Mouse (Mus musculus): ENCODE results near the gene Rabepk. TPM values are rescaled to one million over a fixed set of nuclear protein-coding genes. Genes with fewer than 3 reads are reported as not detected.
"Not testable (repeated sequence)": the region's sequence is repeated elsewhere in the genome, so short reads cannot be mapped to it uniquely, and the experiment has no call there.

Rabepk gene
- total RNA-seq (2015; ENCODE audit: low replicate concordance) = 1.2 and 7.1 TPM in 2 replicates
- 10.1 and 10.2 TPM in 2 replicates for total RNA-seq (2017; ENCODE audit: low replicate concordance)

DNA sequence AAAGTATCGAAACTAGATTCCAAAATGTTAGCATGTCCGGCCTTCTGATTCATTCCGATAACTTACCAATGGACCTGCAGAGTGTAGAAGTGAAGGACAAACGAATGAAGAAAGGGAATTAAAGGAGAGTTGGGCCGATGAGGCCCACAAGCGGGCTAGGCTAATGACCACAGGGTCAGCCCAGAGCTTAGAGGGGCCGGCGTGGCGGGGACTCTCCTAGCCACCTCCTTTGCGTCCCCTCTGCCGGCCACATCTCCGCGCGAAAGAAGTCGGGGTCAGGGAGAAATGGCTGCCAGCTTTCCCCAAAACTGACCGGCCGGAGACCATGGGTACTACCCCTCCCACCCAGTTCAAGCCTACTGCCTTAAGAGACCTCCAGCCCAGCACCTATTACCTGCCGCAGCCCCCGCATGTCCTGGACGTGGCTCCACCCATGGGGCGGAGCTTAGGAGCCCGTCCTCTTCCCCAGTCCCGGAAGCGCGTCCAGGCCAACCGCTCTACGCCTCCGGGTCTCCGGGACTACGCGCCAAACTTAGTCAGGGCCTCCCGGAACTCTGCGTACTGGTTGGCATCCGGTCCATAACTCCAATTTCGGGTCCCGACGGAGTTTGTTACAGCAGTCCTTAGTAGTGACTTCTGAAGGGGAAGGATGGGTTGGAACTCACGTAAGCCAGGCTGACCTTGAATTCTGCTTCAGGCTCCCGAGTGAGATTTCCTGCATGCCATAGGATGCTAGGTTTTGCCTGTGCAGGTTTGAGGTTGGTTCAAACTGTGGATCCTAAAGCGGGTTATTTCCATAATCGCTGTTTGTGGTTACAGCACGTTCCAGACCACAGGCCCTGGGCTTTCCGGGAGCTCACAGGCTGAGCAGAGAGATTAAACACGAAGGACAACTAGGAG is at the start of gene Rabepk:
TSS of gene Rabepk (minus strand) at position 556 of the 900 bp plus-strand sequence.
- ATAC-seq (replicated peaks; ENCODE audit: low FRiP score, poor library complexity, severe bottlenecking) = peak; percentile 72

GRCm38 (mm10) chr2:34847702-34848101 is 48.0 kb upstream of the Rabepk start:
- no peak for ATAC-seq (replicated peaks; ENCODE audit: low FRiP score, poor library complexity, severe bottlenecking)

GRCm38 (mm10) chr2:34843211-34843939 is 43.7 kb upstream of the Rabepk start:
- ATAC-seq (replicated peaks; ENCODE audit: low FRiP score, poor library complexity, severe bottlenecking) = no peak

DNA sequence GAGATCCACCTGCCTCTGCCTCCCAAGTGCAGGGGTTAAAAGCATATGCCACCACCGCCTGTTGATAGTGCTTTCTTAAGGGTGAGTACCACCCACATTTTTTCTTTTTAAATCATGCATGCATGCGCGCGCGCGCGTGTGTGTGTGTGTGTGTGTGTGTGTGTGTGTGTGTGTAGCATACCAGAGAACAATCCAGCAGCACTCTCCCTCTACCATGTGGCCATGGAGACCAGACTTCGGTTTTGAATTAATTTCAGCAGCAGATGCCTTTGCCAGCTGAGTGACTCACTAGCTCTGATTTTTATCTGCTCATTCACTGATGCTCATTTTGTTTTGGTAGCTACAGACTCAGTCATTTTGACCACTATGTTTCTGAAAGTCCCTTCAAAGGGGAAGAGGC is 42.0 kb upstream of the Rabepk start:
- no peak for ATAC-seq (replicated peaks; ENCODE audit: low FRiP score, poor library complexity, severe bottlenecking)

GRCm38 (mm10) chr2:34840143-34840542 is 40.4 kb upstream of the Rabepk start:
- not testable (repeated sequence) for ATAC-seq (replicated peaks; ENCODE audit: low FRiP score, poor library complexity, severe bottlenecking)

GRCm38 (mm10) chr2:34835669-34836068 is 36.0 kb upstream of the Rabepk start:
- ATAC-seq (replicated peaks; ENCODE audit: low FRiP score, poor library complexity, severe bottlenecking) = no peak

- ATAC-seq (replicated peaks; ENCODE audit: low FRiP score, poor library complexity, severe bottlenecking) = no peak
Observed at GRCm38 (mm10) chr2:34833624-34834023, 33.9 kb upstream of the Rabepk start.

DNA sequence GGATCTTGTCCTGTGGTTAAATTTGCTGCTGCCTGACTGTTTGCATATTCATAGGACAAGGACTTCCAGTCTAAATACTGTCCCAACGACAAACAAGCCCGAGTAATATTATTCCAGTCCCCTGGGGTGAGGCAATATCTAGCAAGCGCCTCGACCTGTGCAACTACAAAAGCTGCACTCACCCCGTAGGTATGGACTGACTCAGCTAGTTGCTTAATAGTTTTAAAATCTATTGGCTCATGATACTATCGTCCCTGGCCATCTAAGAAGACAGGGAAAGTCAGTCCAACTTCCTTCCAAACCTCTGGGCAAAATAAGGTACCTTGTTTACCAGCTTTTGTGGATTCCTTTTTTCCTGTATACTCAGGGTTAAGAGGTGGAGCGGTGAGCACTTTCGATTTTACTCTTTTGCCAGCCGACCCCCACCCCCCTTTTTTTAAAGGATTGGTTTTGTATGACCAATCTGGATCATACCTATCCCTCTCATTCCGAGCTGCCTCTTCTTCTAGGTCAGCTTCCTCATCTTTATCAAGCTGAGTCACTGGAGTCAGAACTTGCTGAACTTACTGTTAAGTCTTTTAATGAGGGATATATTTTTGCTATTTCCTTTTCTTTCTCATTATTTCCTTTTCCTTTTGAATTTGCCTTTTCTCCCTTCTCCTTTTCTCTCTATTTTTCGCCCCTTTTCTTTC is 33.2 kb upstream of the Rabepk start, which contains the start of gene Gm34653:
TSS of gene Gm34653 (plus strand) at position 242 of the 692 bp plus-strand sequence.
- ATAC-seq (replicated peaks; ENCODE audit: low FRiP score, poor library complexity, severe bottlenecking) = not testable (repeated sequence)

DNA sequence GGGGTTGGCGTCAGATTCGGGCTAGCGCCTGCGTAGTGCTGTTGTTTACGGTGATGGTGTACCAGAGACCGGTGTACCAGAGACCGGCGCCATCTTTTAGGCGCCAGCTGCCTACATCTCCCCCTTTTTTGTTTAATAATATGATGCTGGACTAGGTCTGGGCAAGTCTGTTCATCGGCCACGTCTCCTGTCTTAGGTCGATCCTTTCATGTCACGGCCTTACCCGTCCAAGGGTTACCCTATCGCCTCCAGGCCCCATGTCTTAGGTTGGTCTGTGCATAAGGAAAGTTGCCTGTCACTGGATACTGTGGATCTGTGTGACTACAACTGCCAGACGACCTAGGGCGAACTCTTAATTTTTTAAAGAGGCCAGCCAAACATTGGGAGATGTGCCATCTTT is 30.4 kb upstream of the Rabepk start:
- ATAC-seq (replicated peaks; ENCODE audit: low FRiP score, poor library complexity, severe bottlenecking) = not testable (repeated sequence)

DNA sequence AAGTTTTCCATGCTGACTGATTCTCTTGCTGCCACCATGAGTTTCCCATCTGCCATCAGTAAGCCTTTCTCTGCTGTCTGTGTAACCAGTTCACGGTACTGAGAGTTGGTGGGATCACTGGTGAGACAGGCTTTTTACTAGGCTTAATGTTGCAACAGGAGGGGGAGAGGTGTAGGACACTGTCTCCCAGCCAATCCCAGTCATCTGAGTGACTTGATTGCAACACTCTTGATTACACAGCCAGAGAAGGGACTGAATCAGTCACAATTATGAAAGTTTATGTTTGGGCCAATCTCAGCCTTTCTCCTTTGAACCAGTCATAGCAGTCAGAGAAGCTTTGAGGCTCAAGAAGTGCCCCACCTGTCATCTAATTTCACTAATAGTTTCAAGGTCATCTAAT is 28.3 kb upstream of the Rabepk start:
- ATAC-seq (replicated peaks; ENCODE audit: low FRiP score, poor library complexity, severe bottlenecking) = no peak

- no peak for ATAC-seq (replicated peaks; ENCODE audit: low FRiP score, poor library complexity, severe bottlenecking)
Observed at GRCm38 (mm10) chr2:34827591-34827990, 27.9 kb upstream of the Rabepk start.

DNA sequence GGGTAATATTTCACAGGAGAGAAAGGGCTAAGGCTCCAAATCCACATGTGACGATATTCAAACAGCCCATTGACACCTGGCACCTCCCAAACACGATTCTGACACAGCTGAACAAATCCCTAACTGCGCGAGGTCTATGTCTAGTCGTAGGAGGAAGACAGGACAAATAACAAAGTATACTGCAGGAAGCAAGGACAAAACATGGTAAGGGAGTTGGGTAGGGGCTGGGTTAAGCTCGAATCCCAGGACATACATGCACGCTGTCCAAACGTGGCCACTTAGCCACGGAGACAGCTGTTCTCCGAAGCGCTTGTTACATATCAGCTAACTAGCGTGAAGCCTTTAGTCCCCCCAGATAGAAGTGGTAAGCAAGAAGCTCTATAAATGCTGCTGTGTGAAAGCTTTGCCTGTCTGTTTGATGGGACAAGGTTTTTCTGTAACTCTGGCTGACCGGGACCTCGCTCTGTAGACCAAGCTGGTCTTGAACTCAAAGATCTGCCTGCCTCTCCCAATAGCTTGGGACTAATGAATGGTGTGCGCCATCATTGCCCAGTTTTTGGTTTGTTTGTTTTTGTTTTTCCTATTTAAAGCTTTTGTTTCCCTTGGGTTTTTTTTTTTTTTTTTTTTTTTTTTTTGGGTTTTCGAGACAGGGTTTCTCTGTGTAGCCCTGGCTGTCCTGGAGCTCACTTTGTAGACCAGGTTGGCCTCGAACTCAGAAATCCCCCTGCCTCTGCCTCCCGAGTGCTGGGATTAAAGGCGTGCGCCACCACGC is 26.9 kb upstream of the Rabepk start:
- peak; percentile 51 for ATAC-seq (replicated peaks; ENCODE audit: low FRiP score, poor library complexity, severe bottlenecking)

GRCm38 (mm10) chr2:34825827-34826459 is 26.2 kb upstream of the Rabepk start, which contains the start of gene Fbxw2:
Gene Fbxw2, minus strand, starts transcription at chr2:34826311.
- ATAC-seq (replicated peaks; ENCODE audit: low FRiP score, poor library complexity, severe bottlenecking) = peak; percentile 93

DNA sequence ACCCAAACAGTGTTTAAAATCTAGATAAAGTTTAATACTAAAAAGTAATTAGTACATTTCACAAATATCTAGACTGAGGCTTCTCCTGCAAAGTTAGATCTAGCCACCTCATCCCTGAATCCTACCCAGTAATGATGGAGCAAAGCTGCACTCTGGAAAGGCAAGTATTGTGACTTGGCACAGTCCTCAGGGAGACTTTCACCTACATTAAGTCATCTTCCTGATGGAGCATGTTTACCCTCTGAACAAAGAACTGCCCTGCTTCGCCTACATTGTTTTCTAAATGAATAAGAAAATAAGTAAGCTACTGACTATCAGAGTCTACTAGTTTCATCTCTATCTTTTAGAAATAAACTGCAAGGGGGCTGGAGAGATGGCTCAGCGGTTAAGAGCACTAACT is 18.8 kb upstream of the Rabepk start:
- ATAC-seq (replicated peaks; ENCODE audit: low FRiP score, poor library complexity, severe bottlenecking) = no peak

- ATAC-seq (replicated peaks; ENCODE audit: low FRiP score, poor library complexity, severe bottlenecking) = peak; percentile 66; the same call in 1 of the 2 replicates
Observed at GRCm38 (mm10) chr2:34815893-34816292, 16.2 kb upstream of the Rabepk start.

DNA sequence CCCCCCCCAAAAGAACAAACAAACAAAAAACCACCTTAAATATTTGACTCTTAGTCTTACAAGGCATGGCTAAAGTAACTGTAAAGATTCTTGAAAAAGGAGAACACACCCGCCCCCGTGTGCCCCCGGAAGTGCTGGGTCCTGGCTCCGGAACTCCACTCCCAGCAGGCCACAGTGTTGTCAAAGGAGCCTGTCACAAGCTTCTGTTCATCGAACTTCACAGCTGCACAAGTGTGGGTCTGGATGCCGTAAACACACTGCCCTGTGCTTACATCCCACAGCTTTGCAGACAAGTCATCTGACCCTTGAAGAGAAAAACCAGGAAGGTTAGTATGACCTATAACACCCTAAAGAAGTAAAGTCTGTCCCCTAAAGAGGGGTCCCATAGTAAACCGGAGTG is 13.0 kb upstream of the Rabepk start:
- ATAC-seq (replicated peaks; ENCODE audit: low FRiP score, poor library complexity, severe bottlenecking) = no peak

DNA sequence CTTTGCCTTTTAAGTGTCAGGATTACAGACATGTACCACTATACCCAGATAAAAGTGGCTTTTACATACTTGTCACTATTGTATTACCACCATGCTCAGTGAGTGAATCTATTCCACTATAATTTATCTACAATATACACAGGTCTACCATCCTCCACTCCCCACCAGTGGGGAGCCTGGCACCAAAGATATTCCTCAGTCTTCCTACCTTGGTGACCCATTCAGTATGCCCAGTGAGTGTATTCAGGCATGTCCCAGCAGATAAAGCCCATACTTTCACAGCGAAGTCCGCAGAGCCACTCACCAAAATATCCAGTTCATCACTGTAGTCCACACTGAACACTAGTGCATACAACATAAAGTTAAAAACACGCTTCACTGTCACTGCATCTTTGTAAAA is 11.1 kb upstream of the Rabepk start:
- peak; percentile 58 for ATAC-seq (replicated peaks; ENCODE audit: low FRiP score, poor library complexity, severe bottlenecking)

DNA sequence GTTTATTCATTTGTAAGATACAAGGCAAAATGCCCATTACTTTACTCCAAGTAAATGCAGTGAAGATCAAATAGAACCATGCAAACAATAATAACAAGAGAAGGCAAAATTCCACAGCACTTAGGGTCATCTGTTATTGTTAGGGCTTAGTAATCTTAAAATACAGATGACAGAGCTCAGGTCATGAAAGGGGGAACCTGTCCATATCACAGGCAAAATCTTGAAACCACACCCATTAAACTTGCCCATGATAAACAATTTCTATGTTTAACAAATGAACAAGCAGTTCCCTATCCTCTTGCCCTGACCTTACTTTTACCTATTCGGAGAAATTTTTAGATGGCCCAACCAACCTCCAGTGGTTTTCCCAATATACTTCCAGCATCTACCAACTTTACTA is 9.9 kb upstream of the Rabepk start:
- no peak for ATAC-seq (replicated peaks; ENCODE audit: low FRiP score, poor library complexity, severe bottlenecking)

- no peak for ATAC-seq (replicated peaks; ENCODE audit: low FRiP score, poor library complexity, severe bottlenecking)
Observed at GRCm38 (mm10) chr2:34808057-34808456, 8.3 kb upstream of the Rabepk start.

All from erythroblast, adult 5-6 weeks (primary cell).